Mouse (Mus musculus): ENCODE measurements around the gene Cilp. TPM values are rescaled to one million over a fixed set of nuclear protein-coding genes. Genes with fewer than 3 reads are reported as not detected.
"Not testable (repeated sequence)": the region's sequence is repeated elsewhere in the genome, so short reads cannot be mapped to it uniquely, and the experiment has no call there.

The Cilp gene
- not detected for polyA plus RNA-seq (2017; shearing (Covaris generic))

GRCm38 (mm10) chr9:65264959-65265358 lies at the start of gene Cilp:
TSS of gene Cilp (plus strand) at chr9:65265180.
- no peak for ATAC-seq

- no peak for ATAC-seq
Observed at GRCm38 (mm10) chr9:65215494-65216126, 49.4 kb upstream of the Cilp start.

- ATAC-seq: peak; percentile 66
Observed at GRCm38 (mm10) chr9:65216972-65217371, 48.0 kb upstream of the Cilp start.

GRCm38 (mm10) chr9:65217661-65218060 lies 47.3 kb upstream of the Cilp start:
- ATAC-seq: no peak

GRCm38 (mm10) chr9:65218916-65219315 lies 46.1 kb upstream of the Cilp start:
- no peak for ATAC-seq

GRCm38 (mm10) chr9:65220398-65220797 lies 44.6 kb upstream of the Cilp start:
- not testable (repeated sequence) for ATAC-seq

- no peak for ATAC-seq
Observed at GRCm38 (mm10) chr9:65223927-65224326, 41.1 kb upstream of the Cilp start.

- ATAC-seq: no peak
Observed at GRCm38 (mm10) chr9:65225795-65226194, 39.2 kb upstream of the Cilp start.

- no peak for ATAC-seq
Observed at GRCm38 (mm10) chr9:65230250-65230649, 34.7 kb upstream of the Cilp start.

- ATAC-seq: no peak
Observed at GRCm38 (mm10) chr9:65231284-65231683, 33.7 kb upstream of the Cilp start.

- no peak for ATAC-seq
Observed at GRCm38 (mm10) chr9:65233243-65233985, 31.6 kb upstream of the Cilp start.

- no peak for ATAC-seq
Observed at GRCm38 (mm10) chr9:65234734-65235133, 30.2 kb upstream of the Cilp start.

GRCm38 (mm10) chr9:65235601-65236000 lies 29.4 kb upstream of the Cilp start:
- no peak for ATAC-seq

- ATAC-seq: no peak
Observed at GRCm38 (mm10) chr9:65237616-65238015, 27.4 kb upstream of the Cilp start.

GRCm38 (mm10) chr9:65238191-65238760 lies 26.7 kb upstream of the Cilp start:
- no peak for ATAC-seq

- no peak for ATAC-seq
Observed at GRCm38 (mm10) chr9:65239176-65239575, 25.8 kb upstream of the Cilp start.

GRCm38 (mm10) chr9:65239731-65240130 lies 25.2 kb upstream of the Cilp start:
- ATAC-seq: no peak

GRCm38 (mm10) chr9:65240587-65240986 lies 24.4 kb upstream of the Cilp start:
- no peak for ATAC-seq

- ATAC-seq: no peak
Observed at GRCm38 (mm10) chr9:65241973-65242372, 23.0 kb upstream of the Cilp start.

GRCm38 (mm10) chr9:65243249-65243648 lies 21.7 kb upstream of the Cilp start:
- no peak for ATAC-seq

GRCm38 (mm10) chr9:65244036-65244806 lies 20.8 kb upstream of the Cilp start:
- no peak for ATAC-seq

GRCm38 (mm10) chr9:65247502-65248376 lies 17.2 kb upstream of the Cilp start:
- ATAC-seq: no peak
